Mouse (Mus musculus): Measurements from ENCODE around the gene Fras1.

Gene Fras1

DNA sequence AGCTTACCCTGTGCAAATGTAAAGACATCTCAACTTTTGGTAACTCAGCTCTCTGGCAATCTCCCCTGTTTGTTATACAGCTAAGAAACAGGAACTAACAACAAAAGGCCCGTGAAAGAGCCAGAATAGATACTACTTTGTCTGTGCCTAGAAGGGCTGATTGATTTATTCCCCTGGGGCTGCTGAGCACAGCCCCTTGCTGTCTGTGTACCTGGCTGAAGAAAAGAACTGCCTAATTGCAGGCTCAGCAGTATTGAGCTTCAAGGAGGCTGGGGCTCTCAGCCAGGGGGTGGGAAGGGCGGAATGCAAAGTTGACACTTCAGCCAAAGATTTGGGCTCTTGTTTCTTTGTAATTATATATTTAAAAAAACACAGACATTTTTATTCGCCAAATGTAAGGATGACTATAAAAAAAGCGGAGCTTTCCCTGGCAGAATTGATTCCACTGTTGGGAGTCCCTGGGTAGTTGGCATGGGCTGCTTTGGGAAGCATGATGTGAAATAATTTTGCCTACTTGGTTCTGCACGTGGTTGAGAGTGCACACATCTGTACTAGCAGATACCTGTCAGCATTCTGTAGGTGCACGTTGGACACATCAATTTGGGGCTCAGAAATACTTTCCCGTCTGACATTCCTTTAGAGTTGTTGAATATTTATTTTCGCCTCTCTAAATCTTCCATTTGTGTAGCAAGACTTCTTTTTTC lies 31.5 kb downstream of the Fras1 start:
- DNase-seq (ENCODE audit: low spot score), result no peak

DNA sequence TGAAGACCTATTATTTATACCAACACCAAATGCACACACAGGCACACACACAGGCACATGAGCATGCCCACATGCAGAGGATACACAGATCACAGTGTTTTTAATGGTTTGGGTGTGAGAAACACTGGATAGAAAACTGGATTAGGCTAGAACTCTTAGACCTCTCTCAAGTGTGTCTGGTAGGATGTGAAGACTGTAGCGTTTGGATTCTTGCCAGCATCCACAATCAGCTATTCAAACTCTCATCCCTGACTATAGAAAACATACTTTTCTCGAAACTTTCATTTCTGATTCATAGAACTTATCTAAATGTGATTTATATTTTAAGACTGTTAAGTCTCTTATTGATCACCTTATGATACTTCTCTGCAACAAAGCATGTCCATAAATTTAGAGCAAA lies 34.5 kb downstream of the Fras1 start:
- no peak for DNase-seq (ENCODE audit: low spot score)

DNA sequence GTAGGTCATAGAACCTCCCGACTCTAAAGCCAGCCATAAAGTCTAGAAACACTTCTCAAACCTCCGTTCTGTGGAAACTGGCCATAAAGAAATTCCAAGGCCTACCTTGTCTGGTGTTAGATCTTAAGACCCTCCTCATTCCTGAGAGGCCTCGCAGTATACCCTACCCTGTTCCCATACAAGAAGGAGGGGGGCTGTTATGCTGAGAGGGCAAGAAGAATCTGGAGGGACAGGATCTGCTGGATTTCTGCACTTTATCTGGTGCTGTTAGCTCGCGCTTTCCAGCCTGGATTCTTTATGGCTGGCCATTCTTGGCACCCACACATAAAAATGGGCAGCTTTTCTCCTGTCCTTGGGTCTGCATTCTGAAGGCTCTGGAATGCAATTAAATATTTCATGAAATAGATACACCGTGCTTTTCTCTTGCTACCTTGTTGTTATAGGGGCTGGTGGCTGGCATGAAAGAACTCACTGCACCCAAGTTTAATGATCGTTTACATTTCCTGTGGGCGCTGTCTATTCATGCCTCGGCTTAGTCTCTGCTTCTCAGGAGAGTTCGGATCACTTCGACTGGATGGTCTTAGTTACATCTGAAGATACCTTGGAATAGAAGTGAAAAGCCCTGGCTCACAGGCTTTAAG lies 39.1 kb downstream of the Fras1 start:
- no peak for DNase-seq (ENCODE audit: low spot score)

DNA sequence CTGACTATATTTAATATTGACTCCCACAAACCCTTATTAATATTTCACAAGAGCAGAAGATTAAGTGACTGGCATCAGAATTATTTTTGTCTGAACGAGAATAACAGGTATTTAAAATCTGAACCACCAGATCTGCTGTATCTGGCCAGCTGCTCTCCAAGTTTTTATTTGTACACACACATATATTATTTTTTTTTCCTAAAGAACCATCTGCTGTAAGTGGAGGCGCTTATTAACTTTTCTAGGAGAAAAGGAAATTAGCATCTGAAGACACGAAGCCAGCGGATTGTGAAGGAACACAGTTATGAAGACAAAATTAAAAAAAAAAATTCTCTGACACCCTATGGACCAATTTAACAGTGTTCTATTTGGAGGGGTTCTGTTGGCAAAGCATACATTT lies 43.4 kb downstream of the Fras1 start:
- no peak for DNase-seq (ENCODE audit: low spot score)

DNA sequence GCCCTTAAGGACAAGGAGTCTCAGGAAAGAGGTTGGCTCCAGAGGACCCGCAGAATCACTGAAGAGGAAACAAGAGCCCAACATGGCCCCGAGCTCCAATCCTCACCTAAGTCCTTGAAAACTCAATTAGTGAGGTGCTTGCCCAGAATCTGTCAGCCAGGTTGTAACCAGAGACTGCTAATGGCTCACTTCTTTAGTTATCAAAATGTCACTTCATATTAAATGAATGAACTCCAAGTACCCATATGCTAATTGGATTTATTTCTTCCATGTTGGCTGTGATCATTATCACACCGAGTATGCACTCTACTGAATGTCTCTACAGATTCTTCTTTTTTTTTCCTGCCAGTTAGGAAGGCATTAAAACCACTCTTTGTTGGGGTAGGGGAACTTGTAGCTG lies 47.8 kb downstream of the Fras1 start:
- DNase-seq (ENCODE audit: low spot score), result no peak

DNA sequence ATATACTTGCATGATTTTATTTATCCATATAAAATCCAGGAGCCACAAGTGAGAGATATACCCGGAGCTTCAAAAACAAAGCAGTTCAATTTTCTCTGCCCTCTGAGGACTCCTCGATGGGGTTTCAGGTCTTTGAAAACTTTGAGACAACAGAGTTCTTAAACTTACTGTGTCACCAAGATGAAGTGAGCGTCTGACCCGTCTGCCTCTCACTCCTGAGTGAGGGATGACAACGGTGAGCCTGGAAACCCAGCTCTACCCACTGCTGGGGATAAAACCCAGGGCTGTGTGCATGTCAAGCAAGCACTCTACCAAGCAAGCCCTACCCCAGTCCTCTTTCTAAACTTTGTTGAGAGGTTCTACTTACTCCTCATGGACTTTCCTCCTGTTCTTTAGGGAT lies 49.0 kb downstream of the Fras1 start:
- no peak for DNase-seq (ENCODE audit: low spot score)

DNA sequence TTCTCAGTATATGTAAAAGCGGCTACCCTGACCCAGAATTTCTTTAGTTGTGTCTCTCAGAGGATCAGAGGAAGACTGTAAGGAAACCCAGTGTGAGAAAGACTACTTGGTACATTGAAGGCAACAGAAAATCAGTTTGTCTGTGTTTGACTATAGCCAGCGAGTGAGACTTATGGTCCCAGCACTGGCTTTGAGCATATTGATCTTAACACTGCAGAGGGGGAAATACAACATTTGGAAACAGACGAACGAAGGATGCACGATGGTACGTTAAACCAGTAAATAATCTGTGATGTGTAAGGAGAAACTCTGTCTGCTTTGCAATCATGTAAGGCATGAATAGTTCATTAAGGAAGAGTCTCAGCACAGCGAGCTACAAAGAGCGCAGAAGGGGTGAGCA lies 51.6 kb downstream of the Fras1 start:
- DNase-seq (ENCODE audit: low spot score), result no peak

DNA sequence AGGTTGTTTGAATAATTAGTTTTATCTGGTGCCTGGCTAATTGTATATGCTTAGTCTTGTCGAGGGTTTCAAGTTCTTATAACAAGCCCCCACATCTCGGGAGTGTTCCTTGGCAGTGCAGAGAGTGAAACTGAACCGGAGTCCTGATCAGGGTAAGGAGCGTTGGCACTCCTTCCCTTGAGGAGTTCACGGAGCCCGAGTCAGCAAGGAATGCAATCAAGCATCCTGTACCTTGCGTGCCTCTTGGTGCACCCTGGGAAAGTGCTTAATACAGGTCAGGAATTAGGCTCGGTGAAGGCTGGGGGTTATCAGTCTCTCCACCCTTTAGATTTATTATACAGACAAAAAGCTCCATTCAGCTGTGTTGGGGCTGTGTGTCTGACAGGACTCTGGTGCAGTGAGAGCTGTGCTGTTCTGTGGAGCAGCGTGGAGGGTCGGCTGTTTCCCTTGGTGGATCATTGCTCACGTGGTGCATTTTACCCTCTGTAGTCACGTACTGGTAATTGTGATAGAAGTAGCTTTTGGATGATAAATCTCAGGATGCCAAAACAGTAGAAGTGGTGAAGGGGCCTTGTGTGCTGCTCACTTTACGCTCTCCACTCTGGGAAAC lies 55.9 kb downstream of the Fras1 start:
- DNase-seq (ENCODE audit: low spot score), result no peak

DNA sequence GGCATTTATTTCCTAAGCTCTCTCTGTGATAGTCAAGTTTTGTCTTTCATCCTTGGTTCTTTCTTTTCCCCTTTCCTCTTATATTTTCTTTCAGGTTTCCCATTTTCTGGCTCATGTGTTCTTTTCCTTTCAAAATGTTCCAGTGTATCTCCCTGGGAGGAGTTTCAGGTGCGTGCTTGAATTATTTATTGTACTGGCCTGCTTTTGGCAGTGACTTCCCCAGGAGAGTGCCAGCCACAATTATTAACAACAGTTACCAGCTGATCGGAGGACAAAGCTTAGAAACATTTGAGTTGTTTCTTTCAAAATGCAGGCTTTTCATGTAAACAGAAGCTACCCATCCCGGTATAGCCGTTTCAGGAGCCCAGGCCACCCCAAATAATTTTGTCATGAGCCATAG lies 64.1 kb downstream of the Fras1 start:
- no peak for DNase-seq (ENCODE audit: low spot score)

DNA sequence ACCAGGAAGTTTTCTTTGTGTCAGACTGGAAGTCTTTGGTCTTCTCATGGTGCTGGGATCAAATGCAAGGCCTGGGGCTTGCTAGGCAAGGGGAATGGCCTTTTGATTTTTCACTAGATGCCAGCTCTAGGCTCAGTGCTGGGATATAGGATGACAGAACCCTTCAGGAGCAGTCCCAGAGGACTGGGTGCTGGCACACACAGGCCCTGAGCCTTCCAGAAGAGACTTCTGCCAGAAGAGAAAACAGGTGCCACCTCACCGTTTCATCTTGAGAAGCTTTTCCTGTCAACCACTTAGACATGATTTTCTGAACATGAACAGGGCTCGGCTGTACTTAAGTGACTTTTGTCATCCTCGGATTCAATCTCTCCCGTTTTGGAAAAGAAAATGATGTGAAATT lies 66.1 kb downstream of the Fras1 start:
- DNase-seq (ENCODE audit: low spot score), result no peak

DNA sequence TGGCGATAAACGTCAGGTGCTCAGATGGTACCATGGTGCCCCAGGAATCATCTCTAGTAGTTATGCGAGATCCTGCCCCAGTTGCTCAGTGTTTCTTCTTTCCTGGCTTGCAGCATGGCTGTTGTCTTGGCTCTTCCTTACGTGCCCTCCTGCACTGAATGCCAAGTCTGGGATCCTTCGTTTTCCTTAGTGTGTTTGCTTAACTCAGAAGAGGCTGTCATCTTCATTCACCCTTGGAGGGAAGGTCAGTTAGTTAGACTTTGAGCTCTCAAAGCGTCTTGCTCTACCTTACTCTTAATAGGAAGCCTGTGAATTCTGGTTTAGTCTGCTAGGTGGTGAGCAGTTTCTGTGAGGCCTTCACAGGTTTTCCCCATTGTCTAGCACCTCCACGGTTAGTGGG lies 73.7 kb downstream of the Fras1 start:
- no peak for DNase-seq (ENCODE audit: low spot score)

DNA sequence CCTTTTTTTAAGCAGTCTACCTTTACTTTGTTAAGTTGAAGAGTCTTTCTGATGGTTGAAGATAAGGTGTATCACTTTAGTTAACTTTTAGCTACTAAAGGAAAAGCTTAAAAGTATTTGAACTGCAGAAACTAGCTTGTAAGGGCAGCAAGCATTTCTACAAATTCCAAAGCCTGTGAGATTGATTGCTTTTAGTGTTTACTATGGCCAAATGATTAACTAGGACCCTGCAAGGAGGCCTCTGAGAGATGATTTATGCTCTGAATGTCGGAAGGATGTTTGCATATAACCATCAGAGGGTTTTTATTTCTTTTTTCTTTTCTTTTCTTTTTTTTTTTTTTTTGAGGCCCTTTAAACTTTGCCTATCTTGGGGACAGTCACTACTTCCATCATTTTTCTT lies 78.3 kb downstream of the Fras1 start:
- no peak for DNase-seq (ENCODE audit: low spot score)

DNA sequence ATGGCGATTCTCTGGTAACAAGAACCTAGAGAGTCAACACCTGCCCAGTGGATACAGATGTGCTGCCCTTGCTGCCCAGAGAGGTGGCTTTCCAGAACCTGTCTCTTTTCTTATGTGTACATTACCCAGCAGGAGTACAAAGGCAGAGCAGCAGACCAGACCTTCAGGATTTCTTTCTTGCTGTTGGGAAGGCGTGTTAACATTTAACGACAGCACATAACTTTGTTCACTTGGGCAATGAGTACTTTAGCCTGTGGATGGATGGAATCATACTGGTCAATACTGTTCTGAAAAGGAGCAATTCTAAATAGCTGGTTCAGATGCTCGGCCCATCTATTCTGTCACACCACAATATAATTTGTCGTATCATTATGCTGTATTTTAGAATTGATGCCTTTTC lies 79.6 kb downstream of the Fras1 start:
- no peak for DNase-seq (ENCODE audit: low spot score)

DNA sequence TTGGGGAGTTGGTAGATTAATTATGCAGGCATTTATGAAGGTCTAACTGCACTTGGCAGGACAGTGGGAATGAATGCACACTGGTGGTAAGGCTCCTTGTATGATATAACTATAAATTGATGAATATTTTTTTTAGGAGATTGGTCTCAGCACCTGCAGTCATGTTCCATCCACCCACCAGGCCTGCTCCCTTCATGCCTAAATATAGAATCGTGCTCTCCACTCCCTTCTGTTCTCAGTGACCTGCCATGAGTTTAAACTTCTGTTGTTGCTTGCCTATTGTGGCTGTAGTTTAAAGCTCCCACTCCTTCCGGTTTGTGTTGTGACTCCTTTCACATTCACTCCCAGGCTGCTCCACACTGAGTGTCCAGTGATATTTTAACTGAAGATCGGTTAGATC lies 80.7 kb downstream of the Fras1 start:
- no peak for DNase-seq (ENCODE audit: low spot score)

DNA sequence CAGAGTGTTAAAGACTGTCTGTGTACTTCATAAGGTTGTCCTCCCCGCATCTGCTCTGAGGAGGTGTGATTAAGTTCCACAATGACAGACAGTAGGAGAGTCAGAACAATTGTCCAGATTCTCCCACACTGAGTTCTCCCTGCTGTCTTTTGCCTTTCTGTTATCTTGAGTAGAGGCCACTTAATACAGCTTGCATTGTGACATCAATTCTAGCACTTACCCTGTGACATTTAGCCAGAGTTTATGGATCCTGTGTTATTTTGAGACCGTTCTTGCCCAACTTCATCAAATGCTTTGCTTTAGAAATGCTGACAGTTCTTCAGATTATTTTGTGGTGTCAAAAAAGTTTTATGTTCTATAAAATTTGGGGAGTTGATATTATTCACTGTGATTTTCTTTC lies 81.5 kb downstream of the Fras1 start:
- DNase-seq (ENCODE audit: low spot score), result no peak

DNA sequence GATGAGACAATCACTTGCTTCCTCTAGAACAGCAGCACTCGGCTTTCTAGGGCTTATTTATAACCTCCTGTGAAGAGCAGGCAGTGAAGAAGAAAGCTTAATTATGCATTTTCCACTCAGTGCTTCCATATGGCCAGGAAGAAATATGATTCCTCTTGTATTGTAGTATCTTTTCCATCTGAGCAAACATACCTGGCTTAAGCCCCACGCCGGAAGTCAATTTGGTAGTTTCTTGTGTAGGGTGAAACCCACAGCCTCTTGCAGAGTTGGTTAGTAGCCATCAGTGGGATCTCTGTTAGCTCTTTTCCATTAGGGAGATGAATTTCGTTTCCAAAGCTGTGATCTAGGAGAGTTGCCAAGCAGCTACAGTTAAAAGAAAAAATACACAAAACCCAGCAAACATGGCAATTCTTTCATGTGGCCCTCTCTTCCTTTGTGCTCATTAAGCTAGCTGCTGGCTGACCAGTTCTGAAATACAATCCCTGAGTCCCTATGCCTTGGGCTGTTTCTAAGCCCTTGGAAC lies 83.7 kb downstream of the Fras1 start:
- no peak for DNase-seq (ENCODE audit: low spot score)

DNA sequence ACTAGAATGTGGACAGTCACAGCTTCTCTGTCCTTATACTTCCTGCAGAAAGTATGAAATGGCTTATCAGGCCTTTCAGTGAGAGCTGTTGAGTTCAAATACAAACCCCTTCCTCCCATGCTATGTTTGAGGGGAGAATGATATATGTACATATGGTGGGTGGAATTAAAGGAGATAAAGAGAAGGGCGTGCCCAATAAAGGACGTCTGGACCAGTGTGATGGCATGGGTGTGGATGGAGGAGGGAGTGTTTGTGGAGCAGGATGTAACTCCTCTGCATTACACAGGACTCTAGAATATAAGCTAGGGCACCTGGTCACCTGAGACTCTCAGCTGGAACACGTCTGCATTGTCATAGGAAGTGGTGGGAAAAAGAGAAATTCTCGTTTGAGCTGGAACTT lies 85.8 kb downstream of the Fras1 start:
- DNase-seq (ENCODE audit: low spot score), result no peak

DNA sequence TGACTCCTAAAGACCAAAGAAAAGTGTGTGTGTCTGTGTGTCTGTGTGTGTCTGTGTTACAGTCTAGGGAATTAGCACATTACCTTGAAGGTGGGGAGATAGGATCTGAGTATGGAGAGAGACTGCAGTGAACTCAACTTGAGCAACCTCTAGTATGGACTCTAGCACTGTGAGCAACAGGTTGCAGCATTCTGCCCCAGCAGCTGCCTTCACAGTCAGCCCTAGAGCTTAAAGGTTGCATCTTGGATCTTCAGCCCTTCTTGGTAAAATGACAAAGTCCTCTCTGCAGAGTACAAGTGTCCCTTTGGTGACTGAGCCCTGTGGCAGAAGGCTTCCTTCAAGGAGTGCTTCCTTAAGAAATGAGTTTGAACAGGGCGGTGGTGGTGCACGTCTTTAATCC lies 88.4 kb downstream of the Fras1 start:
- no peak for DNase-seq (ENCODE audit: low spot score)

DNA sequence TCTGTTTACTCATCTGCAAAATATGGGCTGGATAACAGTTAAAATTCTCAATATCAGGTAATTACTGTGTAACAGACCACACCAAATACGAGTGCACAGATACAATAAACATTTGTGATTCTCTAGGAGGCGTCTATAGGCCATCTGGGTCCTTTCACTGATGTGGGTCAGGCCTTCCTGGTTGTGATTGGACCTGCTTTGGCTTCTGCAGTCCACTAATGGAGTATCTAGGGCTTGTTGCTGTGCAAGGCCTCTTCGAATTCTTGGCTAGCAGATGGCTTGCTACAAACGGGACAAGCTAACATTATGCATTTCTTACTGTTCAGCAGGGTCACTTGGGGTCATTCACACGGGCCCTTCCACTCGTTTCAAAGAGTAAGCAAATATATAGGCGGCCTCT lies 92.7 kb downstream of the Fras1 start:
- no peak for DNase-seq (ENCODE audit: low spot score)

DNA sequence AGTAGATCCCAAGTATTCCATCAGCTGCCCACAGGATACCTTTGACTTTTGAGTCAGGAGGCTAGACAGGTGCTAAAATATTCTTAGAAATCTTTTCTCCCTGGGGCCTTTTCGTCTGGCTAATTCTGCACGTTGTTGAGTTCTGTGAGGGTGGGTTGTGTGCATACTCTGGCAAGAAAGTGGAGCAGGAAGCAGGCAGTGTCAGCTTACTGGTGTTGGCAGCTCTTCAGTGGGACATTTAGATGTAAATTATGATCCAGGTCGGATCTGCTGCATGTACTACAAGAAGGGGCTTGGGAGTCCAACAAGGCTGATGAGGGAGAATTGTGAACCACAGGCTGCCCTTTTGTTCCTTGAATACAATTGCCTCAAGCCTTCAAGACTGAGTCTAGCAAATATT lies 98.2 kb downstream of the Fras1 start:
- no peak for DNase-seq (ENCODE audit: low spot score)

DNA sequence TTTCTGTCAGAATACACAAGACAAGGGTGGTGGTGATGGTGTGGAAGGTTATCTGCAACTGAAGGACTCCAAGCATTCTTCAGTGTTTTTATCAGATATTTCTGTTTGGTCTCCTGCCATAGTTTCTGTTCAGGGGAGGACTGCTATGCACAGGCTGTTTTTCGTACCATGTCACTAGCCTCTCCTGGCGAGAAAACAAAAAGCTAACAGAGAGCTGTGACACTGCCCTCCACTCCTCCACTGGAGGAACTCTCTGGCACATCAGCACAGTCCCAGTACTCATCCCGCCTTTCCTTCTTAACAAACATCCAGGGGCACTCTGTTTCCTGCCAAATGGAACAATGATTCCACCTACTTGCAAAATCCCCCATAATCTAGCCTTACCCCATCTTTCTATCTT lies 101.7 kb downstream of the Fras1 start:
- no peak for DNase-seq (ENCODE audit: low spot score)

DNA sequence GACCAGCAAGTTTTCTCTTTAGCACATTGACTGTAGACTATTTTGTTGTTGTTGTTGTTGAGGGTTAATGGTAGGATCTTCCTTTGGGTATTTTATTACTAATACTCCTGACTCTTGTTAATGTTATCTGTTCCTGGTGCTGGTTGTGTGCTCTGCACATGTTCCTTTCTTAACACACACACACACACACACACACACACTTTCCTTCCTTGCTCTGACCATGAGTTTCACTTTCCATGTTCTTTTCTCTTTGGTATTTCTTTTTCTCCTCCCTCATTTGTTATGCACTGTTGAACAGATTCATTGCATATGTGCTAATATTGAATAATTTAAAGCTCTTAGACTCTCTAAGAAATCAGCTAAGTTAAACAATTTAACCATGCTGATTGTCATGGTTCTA lies 105.2 kb downstream of the Fras1 start:
- DNase-seq (ENCODE audit: low spot score), result no peak

DNA sequence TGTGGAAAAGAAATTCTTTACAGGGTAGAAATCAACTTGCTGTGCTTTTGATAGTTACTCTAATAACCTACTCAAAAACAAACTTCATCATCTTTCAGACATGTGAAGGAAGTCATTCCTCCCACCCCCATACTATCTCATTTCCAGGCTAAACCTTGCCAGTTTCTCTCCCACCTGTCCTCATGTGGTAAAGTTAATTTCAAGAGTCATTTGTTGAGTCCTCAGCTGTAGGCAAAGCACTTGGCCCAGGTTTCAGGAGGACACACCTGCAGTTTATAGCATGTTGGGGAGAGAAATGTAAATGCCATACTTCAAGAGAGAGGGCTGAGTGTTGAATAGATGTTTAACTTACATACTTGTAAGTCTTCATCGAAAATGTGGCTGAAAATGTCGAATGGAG lies 107.4 kb downstream of the Fras1 start:
- no peak for DNase-seq (ENCODE audit: low spot score)

DNA sequence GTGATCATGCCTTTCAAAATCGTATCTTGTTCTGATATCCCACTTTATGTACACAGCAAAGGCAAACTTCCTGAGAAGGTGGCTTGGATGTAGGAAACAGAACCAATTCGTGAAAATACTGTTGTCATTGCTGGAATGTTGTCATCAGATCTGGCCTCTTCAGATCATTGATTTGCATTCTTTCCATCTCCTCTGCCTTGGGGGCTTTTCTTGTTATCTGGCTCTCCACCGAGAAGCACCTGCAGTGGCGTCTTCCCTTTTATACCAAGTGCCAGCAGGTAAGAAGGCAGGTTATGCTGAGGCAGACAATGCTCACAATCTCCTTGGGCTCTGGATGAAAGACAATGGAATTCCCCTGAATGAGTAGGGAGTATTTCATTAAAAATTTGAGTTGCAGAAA lies 108.3 kb downstream of the Fras1 start:
- no peak for DNase-seq (ENCODE audit: low spot score)
